Mouse (Mus musculus): ENCODE measurements around the gene B4galt5.

- TF ChIP-seq POLR2A (IDR thresholded peaks at IDR 0.05; ENCODE audit: borderline replicate concordance, low read depth, low read length), result no peak
- no peak for TF ChIP-seq CTCF (IDR thresholded peaks at IDR 0.05; ENCODE audit: low read depth, low read length)
Observed at GRCm38 (mm10) chr2:167292151-167292591, 56.8 kb downstream of the B4galt5 start.
